Mouse (Mus musculus) ovary, adult 18-20 months (tissue): ENCODE data around the gene F3.
A peak's percentile ranks its signal among the peaks of the same experiment; 100 is the strongest.

Experiments
- DNase-seq: peaks from one replicate; pipeline ENCODE4 v3.0.0; 2022; ENCODE audit warnings: low spot score, mixed read lengths

F3 gene

DNA sequence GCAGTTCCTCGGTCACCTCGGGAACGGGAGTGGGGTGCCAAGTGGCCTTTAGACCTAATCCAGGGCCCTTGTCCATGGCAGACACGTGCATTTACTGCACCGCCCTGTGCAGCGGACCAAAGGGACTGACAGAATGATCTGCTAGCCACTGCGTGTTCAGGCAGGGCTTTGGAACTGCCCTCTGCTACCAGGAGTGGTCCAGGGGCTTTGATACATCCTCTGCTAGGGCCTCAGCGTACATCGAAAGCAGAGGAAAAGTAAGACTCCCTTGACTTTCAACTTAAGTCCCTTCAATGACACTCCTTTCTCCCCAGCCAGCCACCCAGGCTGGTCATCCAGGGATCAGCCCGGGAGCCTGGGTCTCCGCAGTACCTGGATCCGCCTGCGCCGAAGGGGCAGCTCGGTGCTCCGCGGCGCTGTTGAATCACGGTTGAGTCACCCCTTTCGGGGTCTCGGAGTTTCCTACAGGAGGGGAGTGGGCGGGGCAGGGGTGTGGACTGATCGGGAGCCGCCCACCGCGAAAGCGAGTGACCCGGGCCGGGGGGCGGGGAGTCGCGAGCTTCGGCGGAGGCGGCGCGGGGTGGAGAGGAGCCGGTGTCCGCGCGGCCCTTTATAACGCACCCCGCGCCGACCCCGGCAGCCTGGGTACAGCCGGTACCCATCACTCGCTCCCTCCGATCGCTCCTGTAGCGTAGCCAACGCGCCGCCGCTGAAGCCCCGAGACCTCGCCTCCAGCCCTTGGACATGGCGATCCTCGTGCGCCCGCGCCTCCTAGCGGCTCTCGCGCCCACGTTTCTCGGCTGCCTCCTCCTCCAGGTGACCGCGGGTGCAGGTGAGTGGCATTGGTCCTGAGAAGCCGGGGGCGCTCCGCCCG lies at the start of gene F3:
Gene F3, plus strand, starts transcription at position 567 of the 874 bp plus-strand sequence.
- DNase-seq: peak; percentile 72

DNA sequence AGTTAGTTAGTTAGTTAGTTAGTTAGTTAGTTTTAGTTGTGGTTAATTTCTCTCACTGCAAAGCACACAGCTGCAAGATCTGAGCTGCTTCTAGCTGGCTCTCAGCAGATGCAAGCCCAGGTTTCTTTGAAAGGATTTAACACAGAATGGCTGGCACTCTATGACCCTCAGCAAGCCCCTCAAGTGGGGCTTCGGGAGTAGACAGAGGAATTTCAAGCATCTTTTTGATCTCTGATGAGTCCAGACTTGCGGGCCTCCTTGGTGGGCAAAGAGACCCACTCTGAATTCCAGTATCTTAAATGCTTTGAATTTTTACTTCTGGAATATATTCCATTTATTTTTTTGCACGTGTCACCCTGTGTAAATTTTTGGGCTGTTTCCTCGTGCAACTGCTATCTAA lies 44.4 kb upstream of the F3 start:
- DNase-seq: no peak

DNA sequence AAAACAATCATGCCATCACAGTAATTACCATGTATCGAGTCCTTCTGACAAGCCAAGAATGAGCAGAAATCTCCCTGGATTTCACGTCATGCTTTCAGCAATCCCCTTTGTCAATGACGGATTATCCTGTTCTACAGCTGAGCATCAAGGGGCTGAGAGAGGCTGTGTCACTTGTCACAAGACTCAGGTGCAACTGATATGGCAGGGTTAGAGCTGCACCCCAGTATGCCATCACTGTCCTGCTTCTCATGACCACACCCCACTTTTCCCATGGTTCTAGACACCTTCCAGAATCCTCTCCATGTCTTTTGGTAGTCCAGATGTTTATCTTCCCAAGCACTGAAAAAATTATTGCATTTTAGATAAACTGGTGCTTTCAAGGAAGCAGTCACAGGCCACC lies 43.9 kb upstream of the F3 start:
- DNase-seq: no peak

DNA sequence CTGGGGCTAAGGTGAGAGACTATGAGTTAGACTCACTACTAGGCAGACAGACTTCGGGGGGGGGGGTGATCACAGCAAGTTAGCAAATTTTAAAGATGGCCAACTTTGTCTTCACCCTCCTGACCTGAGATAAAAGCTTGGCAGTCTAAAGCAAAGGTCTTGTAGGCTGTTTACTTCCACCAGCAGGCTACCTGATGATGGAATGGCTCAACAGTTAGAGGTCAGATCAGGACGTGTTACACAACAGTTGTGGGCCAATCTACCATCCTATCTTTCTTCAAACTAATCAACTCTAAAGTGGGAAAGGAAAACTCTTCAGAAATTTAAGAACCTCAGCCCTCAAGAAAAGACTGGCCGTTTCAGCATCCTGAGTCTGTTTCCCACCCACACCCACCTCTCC lies 43.1 kb upstream of the F3 start:
- DNase-seq: no peak

DNA sequence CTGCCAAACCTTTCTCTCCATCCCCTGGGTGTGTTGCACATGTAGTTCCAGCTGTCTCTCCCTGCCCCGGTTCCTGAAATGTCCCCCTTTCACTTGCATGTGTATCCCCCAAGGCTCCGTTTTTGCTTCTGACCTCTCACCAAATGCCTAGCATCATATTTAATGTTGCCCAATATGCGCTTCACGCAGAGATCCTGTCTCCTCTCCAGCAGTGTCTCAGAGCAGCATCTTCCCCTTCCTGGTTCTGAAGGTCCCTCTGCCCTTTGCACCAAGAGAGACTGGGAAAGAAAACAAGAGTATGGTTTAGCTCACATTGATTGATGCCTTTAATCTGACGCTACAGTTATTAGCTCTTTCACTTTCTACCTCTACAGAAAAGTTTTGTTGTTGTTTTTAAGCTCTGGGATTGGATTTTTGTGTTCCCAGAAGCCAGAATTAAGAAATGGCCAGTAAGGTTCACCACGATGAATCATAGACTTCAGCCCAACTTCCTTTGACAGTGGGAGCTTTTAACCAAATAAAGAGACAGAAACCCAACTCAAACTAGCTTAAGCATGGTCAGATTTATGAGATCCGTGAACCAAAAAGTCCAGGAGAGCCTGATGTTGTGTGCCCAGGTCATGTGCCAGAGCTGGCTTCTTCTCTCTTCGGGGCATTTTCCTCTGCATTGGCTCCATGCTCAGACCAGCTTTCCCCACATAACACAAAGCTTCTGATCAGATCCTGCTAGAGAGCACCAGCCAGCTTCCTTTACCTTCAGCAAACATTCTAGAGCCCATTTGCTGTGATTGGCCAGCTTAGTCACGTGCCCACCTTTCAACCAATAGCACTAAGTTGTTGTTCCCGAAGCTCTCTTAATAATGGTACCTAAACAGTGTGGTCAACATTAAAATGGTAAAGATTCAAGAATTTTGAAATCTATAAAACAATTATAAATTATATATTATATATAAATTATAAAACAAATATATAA lies 40.6 kb upstream of the F3 start:
- DNase-seq: no peak

DNA sequence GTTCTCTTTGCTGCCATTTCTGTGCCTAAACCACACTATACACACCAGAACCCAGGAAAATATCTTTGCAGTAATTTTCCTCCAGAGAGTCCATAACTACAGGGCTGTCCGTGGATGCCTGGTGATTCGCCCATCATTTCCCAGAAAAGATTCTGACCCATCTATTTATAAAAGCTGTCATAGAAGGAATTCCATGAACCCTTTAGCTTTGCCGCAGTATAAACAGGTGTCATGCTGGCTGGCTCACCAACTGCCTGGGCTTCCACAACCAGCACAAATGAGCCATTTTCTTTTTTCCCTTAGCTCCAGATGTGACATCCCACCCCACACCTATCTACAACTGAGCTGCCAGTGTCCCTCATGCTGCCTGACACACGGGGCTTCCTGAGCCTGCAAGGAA lies 38.8 kb upstream of the F3 start:
- no peak for DNase-seq

DNA sequence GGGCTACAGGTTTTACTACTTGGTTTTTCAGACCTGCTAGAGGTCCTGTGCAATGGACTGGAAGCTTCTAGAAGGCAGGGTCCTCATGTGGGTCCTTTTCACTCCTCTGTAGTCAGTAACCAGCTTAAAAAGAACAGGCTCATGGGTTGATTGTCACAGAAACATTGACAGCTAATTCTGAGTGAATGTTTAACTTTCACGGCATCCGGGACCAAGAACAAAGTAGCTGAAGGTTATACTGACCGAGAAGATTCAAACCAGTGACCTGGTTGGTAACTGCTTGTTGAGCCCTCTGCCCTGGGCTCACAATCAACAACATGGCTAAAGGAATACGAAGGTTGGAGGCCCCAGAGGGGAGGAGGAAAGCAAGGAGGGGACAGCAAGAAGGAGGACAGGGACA lies 38.4 kb upstream of the F3 start:
- no peak for DNase-seq

DNA sequence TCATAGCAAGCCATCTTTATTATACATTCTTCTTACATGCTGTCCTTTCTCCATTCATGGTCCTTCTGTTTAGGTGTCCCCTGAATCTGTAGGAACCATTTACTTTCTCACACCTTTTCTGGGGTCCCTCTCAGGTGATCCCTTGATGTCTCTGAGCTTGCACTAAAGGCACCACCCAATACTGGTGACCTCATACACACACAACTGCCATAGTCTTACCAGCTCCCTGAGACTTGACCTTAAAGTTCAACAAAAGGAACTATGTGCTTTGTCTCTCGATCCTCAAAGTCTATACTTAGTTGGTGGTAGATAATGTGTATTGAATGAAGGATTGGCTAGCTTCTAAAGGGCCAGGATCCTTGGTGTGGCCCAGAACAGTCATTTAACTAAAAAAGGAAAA lies 37.4 kb upstream of the F3 start:
- DNase-seq: no peak

DNA sequence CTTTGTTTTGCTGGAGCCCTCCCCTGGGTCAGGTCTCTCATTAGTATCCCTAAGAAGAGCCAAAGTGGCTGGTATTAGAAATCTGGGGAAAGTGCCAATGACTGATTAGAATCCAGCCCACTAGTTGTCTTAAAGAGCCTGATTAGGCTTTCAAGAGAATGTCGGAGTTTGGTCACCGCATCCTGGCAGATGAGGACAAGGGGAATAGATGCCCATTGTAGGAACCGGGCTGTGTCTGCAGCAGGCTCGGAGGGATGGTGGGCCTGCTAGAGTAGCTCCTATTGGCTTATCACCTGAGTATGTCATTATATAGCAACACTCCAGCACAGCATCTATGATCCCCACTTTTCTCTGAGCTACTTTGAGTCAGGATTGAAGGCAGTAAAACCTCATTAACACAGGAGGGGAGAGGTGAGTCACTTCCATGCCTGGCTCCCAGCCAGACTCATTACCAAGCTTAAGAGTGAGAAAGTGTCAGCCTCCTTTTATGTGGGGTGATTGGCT lies 36.9 kb upstream of the F3 start:
- DNase-seq: no peak

DNA sequence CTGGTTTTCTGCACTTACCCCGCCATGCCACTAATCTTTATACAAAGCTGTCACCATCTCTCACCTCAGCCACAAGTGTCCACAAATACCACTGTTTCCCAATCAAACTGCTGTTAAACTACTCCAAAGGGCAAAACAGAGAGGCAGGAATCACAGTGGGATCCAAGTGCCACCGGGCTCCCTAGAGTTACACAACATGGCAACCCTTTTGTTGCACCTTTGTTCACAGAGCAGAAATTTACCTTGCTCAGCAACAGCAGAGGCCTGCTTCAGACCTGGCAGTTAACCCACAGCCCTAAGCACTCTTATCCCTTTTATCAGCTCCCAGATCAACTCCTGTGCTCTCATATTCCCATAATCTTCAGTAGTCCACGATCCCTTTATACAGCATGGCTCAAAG lies 35.6 kb upstream of the F3 start:
- DNase-seq: no peak

DNA sequence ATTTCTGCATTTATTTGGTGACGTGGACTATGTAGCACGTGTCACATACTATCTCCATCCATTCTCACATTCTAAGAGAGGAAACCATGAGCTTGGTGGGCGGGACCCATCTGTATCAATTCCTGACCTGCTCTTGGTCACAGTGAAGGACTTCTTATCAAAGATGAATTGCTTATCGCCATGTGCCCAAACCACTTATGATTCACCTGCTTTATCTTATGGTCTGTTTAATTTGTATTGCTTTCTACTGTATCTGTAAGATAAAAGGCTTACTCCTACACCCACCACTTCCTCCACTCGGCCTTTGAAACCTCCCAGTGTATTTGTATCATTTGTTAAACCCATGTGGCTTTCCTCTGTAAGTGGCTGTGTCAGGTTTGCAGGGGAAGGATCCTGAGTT lies 34.3 kb upstream of the F3 start:
- no peak for DNase-seq

DNA sequence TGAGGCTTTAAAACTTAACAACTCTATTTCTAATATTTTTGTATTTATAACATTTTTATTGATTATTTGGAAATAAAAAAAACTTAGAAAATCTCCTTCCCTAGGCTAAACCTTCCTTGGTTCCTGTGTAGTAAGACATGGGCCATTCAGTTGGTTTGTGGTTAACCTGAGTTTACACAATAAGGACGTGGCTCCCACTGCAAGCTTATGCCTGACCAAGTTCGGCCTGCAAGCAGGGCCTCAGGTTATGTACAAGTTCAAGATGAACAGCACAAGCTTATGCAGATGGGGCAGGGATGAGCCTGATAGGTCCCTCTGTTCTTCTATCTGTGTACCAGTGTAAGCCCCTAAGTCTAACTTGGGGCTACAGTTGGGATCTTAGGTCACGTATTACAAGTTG lies 33.6 kb upstream of the F3 start:
- no peak for DNase-seq

DNA sequence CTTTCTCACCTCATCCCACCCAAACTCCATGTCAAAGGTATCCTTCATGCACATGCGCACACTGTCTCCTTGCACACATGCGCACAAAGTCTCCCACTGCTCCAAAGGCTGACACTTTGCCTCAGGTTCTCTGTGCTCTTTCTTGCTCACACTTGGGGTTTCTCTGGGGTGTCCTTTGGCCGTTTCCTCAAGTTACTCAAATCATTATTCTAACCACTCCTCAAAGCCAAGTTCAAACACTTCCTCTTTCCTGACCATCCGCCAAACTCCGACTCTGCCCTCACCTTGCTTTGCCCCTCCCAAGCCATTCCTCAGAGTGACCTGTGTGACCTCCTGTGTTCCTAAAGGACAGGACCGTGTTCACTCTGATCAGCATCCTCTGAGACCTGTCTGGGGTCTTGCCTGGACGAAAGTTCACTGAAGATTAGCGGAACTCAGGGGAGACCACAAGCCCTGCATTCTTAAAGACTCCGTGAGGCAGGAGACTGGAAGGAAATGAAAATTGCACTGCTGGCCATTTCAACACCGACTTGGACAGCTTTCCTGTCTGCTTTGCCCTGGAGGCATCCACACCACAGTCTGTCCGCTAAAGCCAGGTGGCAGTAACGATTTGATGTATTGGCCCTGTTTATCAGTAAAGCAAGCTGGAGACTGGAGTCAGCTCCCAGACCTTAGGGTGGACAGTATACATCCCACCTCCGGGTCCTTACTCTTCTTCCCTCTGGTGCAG lies 30.2 kb upstream of the F3 start:
- DNase-seq: no peak

DNA sequence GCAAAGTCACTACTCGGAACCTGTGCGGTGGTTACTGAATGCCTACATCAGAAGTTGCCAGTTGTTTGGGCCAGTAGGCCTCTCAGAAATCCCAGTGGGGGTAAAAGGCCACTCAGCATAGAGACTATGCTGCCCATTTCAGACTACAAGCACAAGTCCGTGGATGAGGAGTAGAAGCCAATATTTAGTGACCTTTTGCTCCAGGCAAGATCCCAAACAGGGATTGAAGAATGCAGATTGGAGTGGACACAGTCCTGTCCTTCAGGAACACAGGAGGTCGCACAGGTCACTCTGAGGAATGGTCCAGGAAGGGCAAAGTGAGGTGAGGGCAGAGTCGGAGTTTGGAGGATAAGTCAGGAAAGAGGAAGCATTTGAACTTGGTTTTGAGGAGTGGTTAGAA lies 29.6 kb upstream of the F3 start:
- no peak for DNase-seq

DNA sequence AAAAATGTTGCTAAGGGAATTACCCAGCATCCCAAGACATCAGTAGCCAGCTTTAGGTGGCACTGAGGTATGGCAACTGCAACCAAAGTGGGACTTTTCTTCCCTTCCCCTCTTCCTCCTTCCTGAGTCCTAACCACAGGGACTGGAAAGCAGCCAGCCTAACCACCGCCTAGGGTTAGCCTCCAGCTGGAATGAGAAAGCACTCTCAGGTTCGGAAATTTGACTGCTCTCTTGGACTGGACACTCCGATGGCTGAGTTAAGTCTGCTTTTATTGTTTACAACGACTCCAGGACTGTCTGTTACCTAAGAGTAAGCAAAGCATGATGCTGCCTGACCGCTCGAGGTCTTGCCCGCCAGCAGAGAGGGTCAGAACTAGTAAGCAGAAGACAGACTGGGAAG lies 26.2 kb upstream of the F3 start:
- DNase-seq: no peak

DNA sequence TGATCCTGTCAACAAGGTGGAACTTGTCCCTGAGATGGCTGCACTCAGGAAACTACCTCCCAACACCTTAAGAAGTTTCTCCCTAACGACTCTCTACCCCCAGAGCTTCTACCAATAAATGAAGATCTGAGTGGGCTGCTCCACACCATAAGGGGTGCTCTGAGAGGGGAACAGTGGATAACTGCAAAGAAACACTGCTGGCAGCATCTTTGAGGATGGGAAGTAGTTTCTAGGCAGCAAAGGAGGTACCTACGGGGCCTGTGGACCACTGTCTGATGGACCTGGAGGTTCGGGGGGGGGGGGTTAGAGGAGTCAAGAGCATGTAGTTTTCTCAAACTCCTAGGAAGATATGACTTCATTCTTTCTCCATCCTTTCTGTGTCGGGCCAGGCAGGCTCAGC lies 23.9 kb upstream of the F3 start:
- no peak for DNase-seq

DNA sequence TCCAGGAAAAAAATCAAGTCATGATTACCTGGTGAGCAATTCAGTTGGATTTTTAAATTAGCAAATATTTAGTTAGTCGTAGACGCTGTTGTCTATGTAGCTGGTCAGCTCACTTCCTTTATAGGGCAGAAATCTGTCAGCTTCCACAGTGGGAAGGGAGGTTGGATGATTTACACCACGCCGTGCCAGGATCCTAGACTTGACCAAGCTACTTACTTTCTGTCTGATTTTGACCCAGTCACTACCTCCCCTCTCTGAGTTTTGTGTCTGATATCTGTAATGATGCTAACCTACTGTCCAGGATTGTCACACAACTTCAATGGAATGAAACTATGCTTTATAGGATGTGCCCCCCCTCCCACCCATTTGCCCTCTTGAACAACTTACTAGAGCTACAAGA lies 23.5 kb upstream of the F3 start:
- DNase-seq: no peak

DNA sequence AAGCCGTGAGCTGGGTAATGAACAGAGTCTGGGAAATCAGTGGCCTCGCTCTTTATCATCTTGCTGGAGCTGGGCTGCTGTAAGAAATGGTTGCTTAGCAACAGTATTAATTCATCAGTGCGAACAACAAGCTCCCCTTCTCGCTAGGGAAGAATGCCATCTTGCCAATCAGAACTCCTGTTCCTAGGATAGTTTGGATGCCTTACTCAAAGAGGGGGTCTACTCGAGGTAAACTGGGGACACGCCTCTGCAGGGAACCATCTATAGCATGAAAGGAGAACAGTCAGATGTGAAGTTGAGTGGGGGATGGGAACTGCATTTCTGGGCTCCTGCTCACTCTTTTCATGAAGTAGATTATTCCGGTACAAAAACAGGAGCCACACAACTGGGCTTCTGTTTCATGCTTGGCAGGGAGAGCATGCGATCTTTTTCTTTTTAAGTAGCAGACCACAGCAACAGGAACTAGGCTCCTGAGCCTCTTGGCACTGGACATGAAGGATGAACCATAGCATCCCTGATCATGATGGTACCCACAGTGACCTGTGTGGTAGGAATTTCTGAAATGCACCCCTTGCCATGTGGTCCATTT lies 22.9 kb upstream of the F3 start:
- no peak for DNase-seq

DNA sequence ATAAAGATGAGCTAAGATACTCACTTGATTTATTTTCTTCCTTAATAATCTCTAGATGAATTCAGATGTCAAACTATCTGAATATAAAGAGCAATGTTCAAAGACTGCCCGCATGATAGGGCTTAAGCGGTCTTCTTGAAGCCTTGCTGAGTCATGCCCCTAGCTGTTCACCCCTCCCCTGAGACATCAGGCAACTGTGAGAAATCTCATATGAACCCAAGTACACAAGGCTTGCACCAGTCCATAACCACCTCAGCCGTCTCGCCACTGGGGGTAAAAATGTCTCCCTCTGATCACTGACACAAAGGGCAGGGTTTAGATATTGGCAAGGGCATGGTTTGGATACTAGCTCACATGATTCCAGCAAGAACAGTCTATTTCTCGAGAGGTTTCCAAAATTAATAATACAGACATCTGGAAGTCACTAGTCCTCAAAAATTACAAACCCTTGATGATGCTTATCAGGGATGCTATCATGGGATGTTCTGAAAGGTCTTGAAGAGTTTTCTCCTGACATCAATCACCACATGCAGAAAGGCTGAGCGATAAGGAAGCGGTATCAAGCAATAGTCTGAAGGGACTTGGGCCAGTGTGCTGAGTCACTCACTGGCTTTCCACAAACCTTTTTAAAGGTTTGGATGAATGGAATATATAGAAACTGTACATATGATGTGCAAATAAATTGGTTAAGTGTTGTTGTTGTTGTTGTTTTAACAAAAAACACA lies 20.0 kb upstream of the F3 start:
- no peak for DNase-seq

DNA sequence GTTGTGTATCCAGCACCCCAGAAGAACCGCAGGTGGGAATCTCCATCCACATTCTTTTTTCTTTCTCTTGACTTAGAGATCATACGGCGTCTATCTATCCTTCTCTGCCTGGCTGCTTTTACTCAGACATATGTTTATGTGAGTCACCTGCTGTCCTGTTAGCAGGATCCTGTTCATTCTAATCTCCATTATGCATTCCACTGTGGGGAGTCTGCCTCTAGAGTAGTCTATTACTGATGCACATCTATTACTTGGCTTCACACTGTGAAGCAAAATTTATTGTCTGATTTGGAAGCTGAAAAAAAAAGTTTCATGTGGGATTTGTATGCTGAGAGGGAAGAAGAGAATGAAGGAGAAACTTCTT lies 19.5 kb upstream of the F3 start:
- no peak for DNase-seq

DNA sequence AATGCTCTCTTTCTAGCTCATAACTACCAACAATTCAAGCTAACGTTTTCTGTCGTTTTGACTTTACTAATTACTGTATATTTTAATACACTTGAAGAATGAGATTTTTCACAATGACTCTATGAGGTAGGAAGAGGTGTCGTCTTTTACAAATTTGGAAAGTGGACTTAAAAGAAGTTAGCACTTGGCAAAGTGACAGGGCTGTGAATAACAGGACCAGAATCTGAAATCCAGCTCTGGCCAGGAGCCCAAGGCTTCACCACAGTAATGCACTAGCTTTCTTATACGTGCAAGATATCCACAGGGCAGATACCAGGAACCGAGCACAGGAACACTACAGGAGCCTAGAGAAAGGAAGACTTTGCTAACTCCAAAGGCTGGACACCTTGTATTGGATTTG lies 17.2 kb upstream of the F3 start:
- DNase-seq: no peak
